Mouse (Mus musculus) kidney, adult 8-10 months (tissue): Measurements from ENCODE around the gene Arhgef10l.
"Not testable (repeated sequence)": the region's sequence is repeated elsewhere in the genome, so short reads cannot be mapped to it uniquely, and the experiment has no call there.

ENCODE experiments used
- DNase-seq, 2 experiments: peaks; one replicate each; pipeline ENCODE4 v3.0.0; 2022

Arhgef10l gene

DNA sequence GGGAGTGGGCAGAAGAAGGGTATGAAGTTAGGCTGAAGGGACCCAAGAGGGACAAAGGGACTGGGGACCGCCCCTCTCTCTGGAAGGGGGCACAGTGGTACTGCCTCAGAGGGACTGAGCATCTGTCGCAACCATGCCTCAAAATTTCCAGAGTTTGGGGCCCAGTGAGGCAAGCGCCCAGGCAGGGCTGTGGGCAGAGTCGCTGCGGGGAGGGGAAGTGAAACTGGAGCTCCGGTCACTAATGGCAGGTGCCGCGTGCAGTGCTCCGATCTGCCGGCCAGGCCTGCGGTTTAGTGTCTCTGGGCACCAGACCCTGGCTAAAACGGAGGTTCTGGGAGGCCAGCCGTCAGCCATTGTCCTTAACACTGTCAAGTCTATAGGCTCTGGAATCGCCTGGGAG, 99.0 kb downstream of the Arhgef10l start:
- no peak for DNase-seq

DNA sequence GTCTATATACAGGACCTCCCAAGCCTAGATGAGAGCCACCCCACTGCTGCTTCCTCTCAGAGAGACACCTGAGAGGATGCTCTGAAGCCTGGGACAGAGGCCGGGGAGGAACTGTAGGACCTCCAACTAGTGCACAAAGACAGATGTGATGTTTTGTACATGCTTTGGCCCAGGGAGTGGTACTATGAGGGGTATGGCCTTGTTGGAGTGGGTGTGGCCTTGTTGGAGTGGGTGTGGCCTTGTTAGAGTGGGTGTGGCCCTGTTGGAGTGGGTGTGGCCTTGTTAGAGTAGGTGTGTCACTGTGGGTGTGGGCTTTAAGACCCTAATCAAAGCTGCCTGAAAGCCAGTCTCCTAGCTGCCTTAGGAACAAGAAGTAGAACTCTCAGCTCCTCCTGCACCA, 101.4 kb downstream of the Arhgef10l start:
- not testable (repeated sequence) for DNase-seq

DNA sequence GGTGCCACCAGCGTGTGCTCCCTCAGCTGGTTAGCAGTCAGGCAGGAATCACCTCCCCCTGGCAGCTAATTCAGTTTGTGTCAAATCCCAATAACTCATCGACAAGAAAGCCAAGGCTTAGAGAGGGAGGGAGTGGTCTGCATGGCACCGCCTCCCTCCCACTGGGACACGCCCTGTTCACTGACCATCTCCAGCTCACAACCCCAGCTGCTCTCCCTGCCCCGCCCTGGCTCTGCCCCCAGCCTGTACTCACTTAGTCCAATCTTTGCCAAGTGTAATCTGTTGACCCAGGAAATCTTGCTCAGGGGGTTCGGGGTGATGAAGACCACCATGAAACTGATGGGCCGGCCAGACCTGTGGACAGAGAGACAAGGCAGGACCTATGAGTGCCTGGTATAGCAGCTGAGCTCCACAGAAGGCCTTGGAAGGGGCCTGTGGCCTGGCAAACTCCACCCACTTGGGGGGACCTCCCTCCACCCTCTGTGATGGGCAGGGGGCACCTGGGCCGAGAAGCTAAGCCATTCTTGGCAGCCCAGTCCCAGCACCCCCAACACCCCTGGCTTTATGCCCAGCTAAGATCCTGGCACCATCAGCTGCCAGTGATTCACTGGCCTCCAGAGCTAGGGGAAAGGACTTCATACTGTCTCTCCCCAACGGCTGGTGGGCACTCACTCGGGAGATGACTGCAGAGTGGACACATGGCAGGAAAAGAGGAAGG, 103.2 kb downstream of the Arhgef10l start:
- no peak for DNase-seq

DNA sequence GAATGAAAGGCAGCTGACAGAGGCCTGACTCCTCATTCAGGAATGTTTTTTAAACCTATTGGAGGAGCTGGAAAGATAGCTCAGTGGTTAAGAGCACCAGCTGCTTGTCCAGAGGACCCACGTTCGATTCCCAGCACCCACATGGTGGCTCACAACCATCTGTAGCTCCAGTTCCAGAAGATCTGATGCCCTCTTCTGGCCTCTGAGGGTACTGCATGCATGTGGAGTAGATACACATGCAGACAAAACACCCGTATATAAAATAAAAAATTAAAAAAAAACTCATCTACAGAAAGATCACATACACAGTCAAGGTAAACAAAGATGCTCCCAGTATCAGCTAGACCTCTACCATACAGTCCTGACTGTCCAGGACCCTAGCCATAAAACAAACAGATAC, 104.1 kb downstream of the Arhgef10l start:
- no peak for DNase-seq

DNA sequence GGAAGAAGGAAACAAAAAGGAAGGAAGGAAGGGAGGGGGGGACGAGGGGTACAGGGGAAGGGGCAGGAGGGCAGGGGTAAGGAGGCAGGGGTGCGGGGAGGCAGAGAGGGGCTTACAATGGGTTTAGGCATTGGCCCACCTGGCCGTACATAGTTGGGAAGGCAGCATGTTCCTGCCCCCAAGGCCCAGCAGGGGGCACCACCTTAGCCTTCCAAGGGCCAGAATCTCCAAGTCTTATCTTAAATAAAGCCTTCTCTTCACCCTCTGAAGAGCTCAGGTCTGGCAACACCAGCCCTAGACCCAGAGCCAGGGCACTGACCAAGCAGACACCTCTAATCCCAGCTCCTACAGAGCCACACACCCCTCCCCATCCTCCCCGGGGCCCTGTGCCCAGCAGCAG, 106.0 kb downstream of the Arhgef10l start:
- no peak for DNase-seq

DNA sequence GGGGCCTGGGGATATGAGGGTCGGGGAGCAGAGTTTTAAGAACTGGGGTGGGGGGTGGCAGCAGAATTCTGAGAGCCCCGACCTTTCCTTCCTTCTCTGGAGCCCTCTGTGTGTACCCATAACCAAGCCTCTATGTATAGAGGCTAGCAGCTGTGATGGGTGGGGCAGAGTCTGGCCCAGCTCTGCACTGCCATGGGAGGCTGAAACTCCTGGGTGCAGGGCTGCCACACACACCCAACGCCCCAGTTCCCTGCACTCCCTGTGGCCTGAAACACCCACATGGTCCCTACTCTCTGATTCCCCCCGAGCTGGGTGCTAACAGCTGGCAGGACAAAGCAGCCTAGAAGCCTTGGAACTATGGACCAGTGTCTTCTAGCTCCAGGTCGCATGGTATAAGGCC, 107.6 kb downstream of the Arhgef10l start:
- DNase-seq = no peak

DNA sequence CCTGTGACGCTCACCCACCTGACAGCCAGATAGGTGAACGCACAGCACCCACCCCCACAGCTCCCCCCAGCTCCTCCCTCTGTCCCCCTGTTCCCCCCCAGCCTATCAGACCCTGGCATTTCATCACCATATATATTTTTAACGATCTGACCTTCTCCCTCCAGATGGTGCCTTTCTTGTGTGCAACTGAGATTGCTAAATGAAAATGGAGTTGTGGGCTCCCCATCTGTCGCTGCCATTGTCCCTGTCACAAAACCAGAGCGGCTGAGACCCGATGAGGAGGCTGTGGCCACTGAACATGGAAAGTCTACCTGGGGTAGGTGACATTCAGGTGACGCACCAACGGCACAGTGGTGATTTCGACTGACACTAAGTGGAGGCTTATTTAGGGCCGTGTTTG, 109.3 kb downstream of the Arhgef10l start:
- DNase-seq = no peak

DNA sequence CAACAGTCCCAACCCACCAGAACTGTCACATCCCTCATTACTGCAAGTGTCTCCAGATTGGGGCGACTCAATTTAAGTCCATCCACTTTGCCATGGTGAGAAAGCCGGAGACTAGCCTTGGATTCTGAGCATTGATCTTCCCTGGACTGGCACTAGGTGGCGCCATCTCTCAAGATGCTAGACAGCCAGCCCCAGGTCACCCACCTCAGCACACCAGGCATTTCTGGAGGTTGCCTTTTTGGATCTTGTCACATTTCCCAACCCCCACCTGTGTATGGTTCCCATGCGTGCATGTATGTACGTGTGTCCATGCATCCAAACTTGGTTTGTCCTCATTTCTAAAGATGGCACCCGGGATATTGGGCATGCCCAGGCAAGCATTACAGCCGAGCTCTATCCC, 110.5 kb downstream of the Arhgef10l start:
- DNase-seq = peak; percentile 26 to 61

DNA sequence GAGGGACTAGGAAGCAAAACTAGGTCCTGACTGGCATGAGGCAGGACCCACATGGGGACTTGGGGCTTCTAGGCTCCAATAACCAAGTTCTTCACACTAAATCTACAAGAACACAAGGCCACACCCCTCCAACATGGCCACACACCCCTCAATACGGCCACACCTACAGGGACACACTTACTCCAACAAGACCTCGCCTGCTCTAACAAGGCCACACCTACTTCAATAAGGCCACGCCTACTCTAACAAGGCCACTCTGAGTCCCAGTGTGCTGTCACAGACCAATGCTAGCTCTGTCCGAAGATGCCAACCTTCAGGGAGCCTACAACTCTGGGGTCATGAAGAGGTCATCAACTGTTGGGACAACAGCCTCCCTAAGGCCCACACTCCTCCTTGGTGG, 111.3 kb downstream of the Arhgef10l start:
- no peak for DNase-seq

DNA sequence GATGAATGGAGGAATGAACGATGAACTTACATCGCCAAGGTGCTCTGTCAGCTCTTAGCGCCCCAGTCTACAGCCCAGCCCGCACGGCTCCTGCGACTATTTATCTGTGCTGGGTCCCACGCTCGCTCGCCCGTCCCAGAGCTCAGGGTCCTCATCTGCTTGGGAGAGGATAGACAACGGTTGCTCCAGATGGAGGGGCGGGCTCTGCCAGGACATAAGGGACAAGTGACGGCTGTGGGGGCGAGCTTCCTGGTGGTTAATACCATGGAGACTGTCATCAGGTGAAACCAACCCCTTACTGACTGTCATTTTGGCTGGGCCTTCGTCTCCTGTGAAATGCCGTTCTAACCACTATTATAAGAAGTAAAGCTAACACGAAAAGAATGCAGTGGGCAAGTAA, 114.0 kb downstream of the Arhgef10l start:
- DNase-seq = no peak

DNA sequence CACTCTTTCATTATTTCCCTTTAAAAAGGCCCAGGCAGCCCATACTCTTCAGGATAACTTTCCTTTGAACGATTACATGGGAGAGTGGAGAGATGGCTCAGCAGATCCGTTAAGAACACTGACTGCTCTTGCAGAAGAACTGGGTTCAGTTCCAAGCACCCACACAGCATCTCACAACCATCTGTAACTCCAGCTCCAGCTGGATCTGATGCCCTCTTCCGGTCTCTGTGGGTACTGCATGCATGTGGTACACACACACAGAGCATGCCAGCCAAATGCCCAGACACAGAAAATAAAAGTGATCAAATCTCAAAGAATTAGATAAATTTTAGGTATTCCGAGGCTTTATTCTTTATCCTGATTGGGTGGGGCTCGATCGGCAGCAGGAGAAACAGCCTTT, 115.1 kb downstream of the Arhgef10l start:
- DNase-seq = peak in 1 of 2 experiments; percentile 28

DNA sequence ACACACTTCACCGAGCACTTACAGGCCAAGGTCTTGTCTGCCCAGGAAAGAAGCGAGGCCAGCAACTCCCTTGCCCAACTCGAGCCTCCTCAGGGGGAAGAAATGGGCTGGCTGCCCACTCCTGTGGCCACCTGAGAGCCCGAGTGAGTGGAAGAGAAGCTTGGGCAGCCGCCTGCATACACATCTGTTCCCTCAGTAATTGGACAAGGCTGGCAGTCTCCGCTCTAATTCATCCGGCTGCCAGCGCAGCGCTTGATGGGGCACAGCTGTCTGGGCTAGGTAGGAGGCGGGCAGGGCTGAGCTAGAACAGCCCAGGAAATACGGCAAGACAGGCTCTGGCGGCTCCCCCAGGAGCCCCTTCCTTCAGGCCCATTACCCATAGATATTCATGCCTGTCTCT, 115.8 kb downstream of the Arhgef10l start:
- no peak for DNase-seq

DNA sequence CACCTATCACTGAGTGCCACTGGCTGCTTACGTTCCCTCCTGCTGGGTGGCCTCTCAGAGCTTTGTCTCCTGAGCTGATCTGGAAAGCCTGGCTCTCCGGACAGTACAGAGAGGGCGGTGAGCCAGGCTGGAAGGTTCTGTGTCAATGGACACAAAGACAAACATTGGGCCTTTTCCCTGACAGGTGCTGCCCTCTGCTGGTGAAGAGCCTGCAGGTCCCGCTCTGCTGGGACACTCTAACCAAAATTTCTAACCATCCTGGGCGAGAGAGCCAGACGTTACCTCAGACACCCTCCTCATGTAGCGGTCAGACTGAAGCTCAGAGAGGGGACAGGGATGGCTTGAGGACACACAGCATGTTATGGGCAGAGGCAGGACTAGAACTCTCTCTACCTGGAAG, 118.3 kb downstream of the Arhgef10l start:
- peak; percentile 19 to 62 for DNase-seq

DNA sequence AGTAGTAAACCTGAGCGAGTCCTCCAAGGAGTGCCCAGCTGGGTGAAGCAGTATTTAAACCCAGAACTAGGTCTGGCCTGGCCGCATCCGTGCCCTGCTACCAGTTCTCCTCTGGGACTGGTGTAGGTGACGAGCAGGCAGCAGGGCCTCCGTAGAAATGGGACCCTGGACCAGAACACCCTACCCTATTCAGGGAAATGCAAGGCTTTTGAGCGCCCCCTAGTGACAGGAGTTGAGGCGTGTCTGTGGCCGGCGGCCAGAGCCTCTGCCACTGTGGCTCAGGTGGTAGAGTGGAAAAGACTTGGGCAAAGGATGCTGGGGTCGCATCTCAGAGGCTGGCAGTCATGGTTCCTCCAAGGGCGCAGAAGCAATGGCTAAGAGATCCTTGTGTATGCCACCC, 126.7 kb downstream of the Arhgef10l start:
- peak in 1 of 2 experiments; percentile 61 for DNase-seq

DNA sequence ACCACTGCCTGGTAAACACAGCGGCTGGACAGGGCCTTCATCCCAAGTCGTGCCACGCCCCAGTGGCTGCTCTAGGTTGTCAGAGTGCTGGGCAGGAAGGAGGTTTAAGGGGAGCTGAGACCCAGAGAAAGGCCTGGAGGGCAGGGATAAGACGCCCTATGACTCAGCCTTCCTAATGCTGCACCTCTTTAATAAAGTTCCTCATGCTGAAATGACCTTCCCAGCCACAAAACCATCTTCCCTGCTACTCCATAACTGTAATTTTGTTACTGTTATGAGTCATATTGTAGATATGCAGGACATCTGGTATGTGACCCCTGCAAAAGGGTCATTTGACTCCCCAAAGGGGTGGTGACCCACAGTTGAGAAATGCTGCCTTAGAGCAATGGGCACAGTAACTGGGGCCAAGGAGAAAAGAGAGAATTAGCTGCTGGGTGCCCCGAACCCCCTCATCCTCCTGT, 128.2 kb downstream of the Arhgef10l start:
- no peak for DNase-seq

DNA sequence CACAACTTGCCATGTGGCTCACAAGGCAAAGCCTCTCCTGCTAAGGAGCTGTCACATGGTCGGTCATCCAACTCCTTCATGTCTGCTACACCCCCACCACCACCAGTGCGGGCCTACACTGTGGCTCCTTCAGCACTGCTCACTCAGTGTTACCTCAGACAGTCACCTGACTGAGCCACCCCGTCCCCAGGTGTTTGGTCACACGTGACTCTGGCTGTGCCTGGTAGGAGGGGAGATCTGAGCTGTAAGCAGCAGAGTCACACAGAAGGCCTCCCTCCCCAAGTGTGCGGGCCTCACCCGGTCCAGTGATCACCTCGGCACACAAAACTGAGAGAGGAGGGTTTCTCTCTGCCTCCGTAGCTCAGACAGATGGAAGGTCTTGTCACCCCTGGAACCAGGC, 130.5 kb downstream of the Arhgef10l start:
- no peak for DNase-seq

DNA sequence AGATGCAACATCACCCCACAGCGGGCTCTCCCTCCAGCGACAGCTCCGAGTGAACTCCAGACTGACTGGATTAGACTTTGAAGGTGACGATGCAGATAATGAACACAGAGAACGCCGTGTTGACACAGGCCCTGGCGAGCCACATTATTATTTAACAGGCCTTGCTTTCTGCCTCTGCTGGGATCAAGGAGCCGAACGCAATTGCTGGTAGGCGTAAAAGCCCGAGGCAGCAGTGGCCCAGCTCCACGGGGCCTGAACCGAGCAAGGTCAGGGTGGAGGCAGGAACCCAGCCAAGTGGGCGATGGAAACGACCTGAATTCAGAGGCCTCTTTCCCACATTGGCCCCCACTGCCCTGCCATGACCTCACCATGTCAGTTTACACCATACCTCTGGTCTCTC, 133.5 kb downstream of the Arhgef10l start:
- DNase-seq = peak; percentile 25 to 44

DNA sequence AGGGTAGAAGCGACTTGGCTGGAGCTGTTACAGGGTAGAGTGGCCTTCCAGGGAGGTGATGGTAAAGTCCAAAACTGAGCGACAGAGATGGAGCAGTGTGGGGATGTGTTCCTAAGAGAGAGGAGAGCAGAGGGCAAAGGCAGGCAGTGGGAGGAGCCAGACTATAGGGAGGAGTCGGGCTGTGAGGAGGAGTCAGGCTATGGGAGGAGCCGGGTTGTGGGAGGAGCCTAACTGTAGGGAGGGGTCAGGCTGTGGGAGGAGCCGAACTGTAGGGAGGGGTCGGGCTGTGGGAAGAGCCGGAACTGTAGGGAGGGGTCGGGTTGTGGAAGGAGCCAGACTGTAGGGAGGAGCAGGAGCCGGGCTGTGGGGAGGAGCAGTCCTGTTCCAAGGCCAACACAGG, 134.8 kb downstream of the Arhgef10l start:
- DNase-seq = peak; percentile 63 to 78

DNA sequence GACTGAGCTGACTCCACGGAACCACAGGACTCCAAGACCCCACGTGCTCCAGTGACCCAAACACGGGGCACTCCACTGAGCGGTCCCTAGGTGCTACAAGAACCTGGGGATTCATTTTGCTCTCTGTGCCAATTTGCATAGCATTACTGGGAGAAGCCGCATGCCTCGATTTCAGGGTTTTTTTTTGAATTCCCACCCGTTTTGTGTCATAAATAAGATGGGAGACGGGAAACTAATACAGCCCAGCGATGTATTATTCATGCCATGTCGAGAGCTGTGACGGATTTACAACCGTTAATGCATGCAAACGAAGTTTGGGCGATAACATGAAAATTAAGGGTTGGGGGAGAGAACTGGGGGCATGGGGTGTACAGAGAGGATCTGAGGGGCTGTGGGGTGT, 136.1 kb downstream of the Arhgef10l start:
- no peak for DNase-seq

DNA sequence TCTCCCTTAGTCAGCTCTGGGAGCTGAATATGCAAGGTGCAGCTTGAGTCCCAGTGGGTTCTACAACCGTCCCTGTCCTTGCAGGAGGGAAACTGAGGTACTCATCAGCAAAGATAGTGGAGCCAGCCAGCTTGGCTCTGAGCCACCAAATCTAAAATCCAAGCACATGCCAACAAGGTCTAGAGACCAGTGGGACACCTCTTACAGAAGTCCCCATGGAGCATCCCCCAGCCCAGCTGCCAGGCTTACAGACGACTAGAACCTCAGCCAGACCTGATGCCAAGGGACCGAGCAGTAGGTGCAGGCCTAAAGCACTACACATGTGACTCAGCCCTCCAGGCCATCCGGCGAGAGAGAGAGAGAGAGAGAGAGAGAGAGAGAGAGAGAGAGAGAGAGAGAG, 137.4 kb downstream of the Arhgef10l start:
- DNase-seq = no peak

DNA sequence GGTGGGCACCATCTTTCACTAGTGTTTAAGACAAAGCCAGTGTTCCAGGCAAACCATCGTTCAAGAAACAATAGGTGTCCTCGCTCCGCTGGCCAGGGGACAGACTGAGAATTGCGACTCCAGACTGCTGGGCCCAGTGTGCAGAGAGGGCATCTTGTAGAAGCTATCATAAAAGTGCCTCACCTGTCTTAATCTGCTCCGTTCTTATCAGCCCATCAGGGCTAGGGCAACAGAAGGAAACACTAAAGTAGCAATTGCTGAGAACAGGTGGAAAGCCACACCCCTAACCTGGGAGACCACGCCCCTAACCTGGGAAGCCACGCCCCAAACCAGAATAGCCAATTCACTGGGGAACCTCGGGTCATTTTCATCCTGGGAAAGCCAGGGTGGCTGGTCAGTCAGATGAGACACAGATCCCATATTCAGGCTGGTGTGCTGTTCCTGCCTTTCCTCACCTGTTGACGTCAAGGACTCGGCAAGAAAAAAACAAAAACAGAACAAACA, 140.1 kb downstream of the Arhgef10l start:
- no peak for DNase-seq

DNA sequence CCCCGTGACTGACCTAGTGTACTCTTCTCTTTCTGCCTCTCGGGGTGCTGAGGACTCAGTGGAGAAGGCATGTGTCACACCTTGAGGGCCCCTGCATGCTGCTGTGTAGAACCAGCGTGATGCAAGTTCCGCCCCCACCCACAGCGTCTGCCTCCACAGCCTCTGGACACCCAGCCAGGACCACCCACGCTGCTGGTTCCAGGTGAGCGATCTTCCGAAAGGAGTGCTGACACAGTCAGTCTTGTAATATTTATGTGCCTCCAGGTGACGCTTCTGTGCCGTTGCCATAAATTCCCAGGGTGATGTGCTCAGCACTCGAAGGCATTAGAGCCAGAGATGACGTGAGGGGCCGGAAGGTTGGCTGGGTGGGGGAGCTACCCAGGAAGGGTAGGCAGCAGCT, 140.9 kb downstream of the Arhgef10l start:
- DNase-seq = peak; percentile 32 to 43

DNA sequence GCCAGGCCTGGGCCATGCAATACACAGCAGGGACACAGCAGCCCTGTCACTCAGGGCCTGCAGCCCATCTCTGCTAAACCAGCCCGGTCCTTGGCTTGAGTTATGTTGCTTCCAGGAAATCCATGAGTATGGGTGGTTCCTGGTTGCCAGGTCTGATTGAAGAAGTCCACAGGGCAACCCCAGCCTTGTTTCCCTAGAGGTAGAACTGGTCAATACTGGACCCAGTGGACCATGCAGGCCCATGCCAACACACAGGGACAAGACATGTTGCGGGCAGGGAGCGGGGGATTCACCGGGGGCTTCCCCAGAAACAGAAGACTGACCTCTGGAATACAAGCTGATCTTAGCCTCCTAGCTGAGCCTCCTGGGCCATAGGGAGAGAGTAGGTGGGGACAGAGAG, 142.9 kb downstream of the Arhgef10l start:
- no peak for DNase-seq

DNA sequence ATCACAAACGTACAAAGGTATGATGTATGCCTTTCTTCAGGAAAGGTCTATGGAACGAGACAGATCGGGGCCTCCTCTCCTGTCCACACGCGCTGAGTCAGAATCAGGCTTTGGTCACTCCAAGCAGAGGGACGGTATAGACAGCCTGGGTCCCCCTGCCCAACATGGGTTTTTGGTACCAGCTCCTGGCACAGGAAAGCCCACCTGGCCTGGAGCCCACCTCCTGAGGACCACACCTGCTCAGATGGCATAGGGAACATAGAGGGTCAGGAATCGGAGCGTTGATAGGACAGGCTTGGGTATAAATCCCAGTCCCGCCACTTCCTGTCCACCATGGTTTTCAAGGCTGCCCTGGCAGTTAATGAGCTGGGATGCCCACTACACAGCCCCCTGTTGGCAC, 145.1 kb downstream of the Arhgef10l start:
- no peak for DNase-seq

DNA sequence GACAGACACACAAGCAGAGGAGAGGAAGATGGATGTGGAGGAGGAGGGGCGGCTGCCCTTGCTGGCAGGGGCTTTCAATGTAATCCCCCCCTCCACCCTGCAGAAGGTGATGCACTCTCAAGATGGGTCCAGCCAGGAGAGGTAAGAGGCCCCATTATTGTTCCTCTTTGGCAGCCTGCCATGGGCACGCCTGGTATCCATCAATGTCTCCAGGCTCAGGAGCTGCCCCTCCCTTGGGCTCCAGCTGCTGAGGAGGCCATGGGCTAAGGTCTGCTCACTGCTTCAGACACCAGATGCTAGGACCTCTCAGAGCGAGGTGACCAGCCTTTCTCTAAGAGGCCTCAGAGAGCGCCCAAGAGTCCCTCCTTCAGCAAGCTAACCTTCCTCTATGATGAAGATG, 152.0 kb downstream of the Arhgef10l start:
- DNase-seq = no peak
